In the genomic region with DNA sequence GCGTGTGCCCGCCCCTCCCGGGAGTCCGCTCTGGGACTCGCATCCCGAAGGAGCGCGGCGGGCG, we compare ENCODE assay signal across 9 mouse cellular contexts. TPM values are rescaled to one million over a fixed set of nuclear protein-coding genes. Genes with fewer than 3 reads are reported as not detected.
A peak's percentile ranks its signal among the peaks of the same experiment; 100 is the strongest.
DNase-seq lines count a peak whose midpoint lies in the region; ATAC-seq and TF ChIP-seq lines count a peak whose summit lies in the region.
"Had no signal": no experiment of that assay in that cellular context is flagged by ENCODE, and none has a peak within 500 bp of the region (broad histone marks: within the 10 kb centered on the region; RNA-seq: fewer than 3 reads in every experiment).

A gene (minus strand): TSS at position 47 of the 64 bp plus-strand sequence.

- no peak for TF ChIP-seq EP300 in ES-Bruce4 (IDR thresholded peaks at IDR 0.05; ENCODE audit: insufficient read depth, low read depth, low read length)
- TF ChIP-seq EP300 in liver, embryonic 14.5 days (IDR thresholded peaks at IDR 0.05; ENCODE audit: low read depth), result no peak

- no peaks in the 10 kb centered on the region for H3K9me3 ChIP-seq in heart, embryonic 10.5 days
- no peaks in the 10 kb centered on the region for H3K9me3 ChIP-seq in ES-Bruce4 (replicated peaks; ENCODE audit: control insufficient read depth, insufficient read depth, low read length, poor library complexity, severe bottlenecking)
- H3K9me3 ChIP-seq in hindbrain, embryonic 10.5 days, result no peaks in the 10 kb centered on the region
- H3K9me3 ChIP-seq in liver, embryonic 14.5 days (ENCODE audit: control insufficient read depth, low read length), result no peaks in the 10 kb centered on the region

- H3K27me3 ChIP-seq in heart, embryonic 10.5 days (ENCODE audit: insufficient read depth, poor library complexity, severe bottlenecking), result peaks cover 100% of the 10 kb centered on the region
- H3K27me3 ChIP-seq in ES-Bruce4 (ENCODE audit: control insufficient read depth, insufficient read depth, low read length, poor library complexity, severe bottlenecking), result peaks cover 35% of the 10 kb centered on the region
- peaks cover 100% of the 10 kb centered on the region for H3K27me3 ChIP-seq in hindbrain, embryonic 10.5 days (ENCODE audit: insufficient read depth, poor library complexity, severe bottlenecking)
- peaks cover 96% of the 10 kb centered on the region for H3K27me3 ChIP-seq in liver, embryonic 14.5 days (ENCODE audit: control insufficient read depth, insufficient read depth, low read length)

- no peak for TF ChIP-seq CTCF in ES-Bruce4 (IDR thresholded peaks at IDR 0.05; ENCODE audit: low read depth, low read length)
- TF ChIP-seq CTCF in liver, embryonic 14.5 days (IDR thresholded peaks at IDR 0.05; ENCODE audit: low read depth), result no peak

- peaks cover 30% of the 10 kb centered on the region for H3K4me1 ChIP-seq in heart, embryonic 10.5 days
- no peaks in the 10 kb centered on the region for H3K4me1 ChIP-seq in ES-Bruce4 (ENCODE audit: control insufficient read depth, insufficient read depth, low read length)
- H3K4me1 ChIP-seq in hindbrain, embryonic 10.5 days (replicated peaks), result peaks cover 39% of the 10 kb centered on the region
- no peaks in the 10 kb centered on the region for H3K4me1 ChIP-seq in liver, embryonic 14.5 days (replicated peaks; ENCODE audit: control insufficient read depth in 2 of 2, insufficient read depth in 2 of 2, low read length in 1 of 2)

- no peak for TF ChIP-seq POLR2A in ES-Bruce4 (IDR thresholded peaks at IDR 0.05; ENCODE audit: insufficient read depth, low read length)

- no peak within 1 kb of the TSS for H3K27ac ChIP-seq in heart, embryonic 10.5 days
- H3K27ac ChIP-seq in ES-Bruce4 (ENCODE audit: insufficient read depth, low read length), result no peak within 1 kb of the TSS
- H3K27ac ChIP-seq in hindbrain, embryonic 10.5 days, result peak within 1 kb of the TSS; percentile 42; the same call in 1 of the 2 replicates
- no peak within 1 kb of the TSS for H3K27ac ChIP-seq in liver, embryonic 14.5 days

- peak within 1 kb of the TSS; percentile 8; the same call in 1 of the 2 replicates for H3K4me2 ChIP-seq in liver, embryonic 14.5 days (ENCODE audit: low read depth)

- H3K36me3 ChIP-seq in heart, embryonic 10.5 days, result no peaks in the 10 kb centered on the region
- no peaks in the 10 kb centered on the region for H3K36me3 ChIP-seq in ES-Bruce4 (ENCODE audit: control insufficient read depth, insufficient read depth, low read length, poor library complexity, severe bottlenecking)
- H3K36me3 ChIP-seq in hindbrain, embryonic 10.5 days, result no peaks in the 10 kb centered on the region
- no peaks in the 10 kb centered on the region for H3K36me3 ChIP-seq in liver, embryonic 14.5 days (replicated peaks; ENCODE audit: control insufficient read depth, insufficient read depth, low read depth)

- H3K4me3 ChIP-seq in heart, embryonic 10.5 days, result peak within 1 kb of the TSS; percentile 49
- H3K4me3 ChIP-seq in ES-Bruce4 (ENCODE audit: low read depth, low read length), result peak within 1 kb of the TSS; percentile 65
- peak within 1 kb of the TSS; percentile 41 for H3K4me3 ChIP-seq in hindbrain, embryonic 10.5 days
- H3K4me3 ChIP-seq in liver, embryonic 14.5 days (ENCODE audit: insufficient read depth in 1 of 2, low read depth in 2 of 2, low read length in 2 of 2), result peak within 1 kb of the TSS in 1 of 2 experiments; percentile 16; a peak in 1 of 4 replicates

- DNase-seq in heart, embryonic 10.5 days (ENCODE audit: low spot score), result no peak
- no peak for DNase-seq in heart, postnatal 4 days
- DNase-seq in hindbrain, embryonic 10.5 days (ENCODE audit: low spot score), result no peak
- DNase-seq in liver, embryonic 14.5 days (ENCODE audit: low read depth in 3 of 3, low spot score in 3 of 3), result no peak
- DNase-seq in layer of hippocampus, postnatal 25 days (ENCODE audit: extremely low spot score in 1 of 2, low spot score in 1 of 2), result no peak
- DNase-seq in cerebellum, adult 11 months, result no peak

- no peak for ATAC-seq in liver, embryonic 14.5 days (ENCODE audit: insufficient read depth)
- no peak for ATAC-seq in frontal cortex, adult (ENCODE audit: low TSS enrichment)

- H3K9ac ChIP-seq in ES-Bruce4 (ENCODE audit: low read depth, poor library complexity, severe bottlenecking), result peak within 1 kb of the TSS; percentile 71
- H3K9ac ChIP-seq in liver, embryonic 14.5 days (replicated peaks), result no peak within 1 kb of the TSS

- 2% methylated on average over 10 of the region's 10 CpGs for WGBS in heart, embryonic 10.5 days
- 1% methylated on average over 10 of the region's 10 CpGs for WGBS in hindbrain, embryonic 10.5 days
- 1% methylated on average over 10 of the region's 10 CpGs for WGBS in liver, embryonic 14.5 days (ENCODE audit: insufficient replicate concordance)

RNA-seq across cellular contexts. Expression of the gene that starts here (rescaled TPM):
- polyA plus RNA-seq in heart, embryonic 10.5 days (2016; fragmentation: Nextera tagmentation; extraction: Ambion mirVana), result 0.27 and 0.63 TPM in 2 replicates
- under 1 TPM in 1 of 2 experiments, not detected in 1; 0.20 TPM for total RNA-seq in heart, postnatal 4 days (2021)
- polyA plus RNA-seq in ES-Bruce4 (2011; ENCODE audit: insufficient read depth, insufficient read length, low read depth, missing spikeins), result not detected in 2 replicates
- 5.6 and 12.3 TPM in 2 replicates for polyA plus RNA-seq in hindbrain, embryonic 10.5 days (2016; fragmentation: Nextera tagmentation; extraction: Ambion mirVana)
- 0.05 TPM in 1 of 2 replicates, not detected in the other for polyA plus RNA-seq in liver, embryonic 14.5 days (2012; rRNA removed)
- not detected in 2 replicates for polyA plus RNA-seq in liver, embryonic 14.5 days (2014; fragmentation: Nextera tagmentation; extraction: Ambion mirVana)
- not detected for total RNA-seq in layer of hippocampus, postnatal 25 days (2021)
- polyA plus RNA-seq: frontal cortex, adult 2 months had no signal
